Mouse (Mus musculus) NIH3T3 (cell line): ENCODE measurements around the gene Kcng1.

ENCODE experiments used
- DNase-seq: peaks from one replicate; pipeline ENCODE4 v3.0.0-alpha.2; 2012; ENCODE audit warnings: low read depth

Gene Kcng1

GRCm38 (mm10) chr2:168260124-168260523, 21.4 kb downstream of the Kcng1 start:
- DNase-seq = no peak

GRCm38 (mm10) chr2:168259046-168259445, 22.5 kb downstream of the Kcng1 start:
- no peak for DNase-seq

- DNase-seq = no peak
Measured at GRCm38 (mm10) chr2:168257188-168257587, 24.3 kb downstream of the Kcng1 start.

GRCm38 (mm10) chr2:168256506-168256905, 25.0 kb downstream of the Kcng1 start:
- no peak for DNase-seq

GRCm38 (mm10) chr2:168253822-168254221, 27.7 kb downstream of the Kcng1 start:
- no peak for DNase-seq

GRCm38 (mm10) chr2:168252639-168253292, 28.8 kb downstream of the Kcng1 start:
- peak; percentile 38 for DNase-seq

- peak; percentile 90 for DNase-seq
Measured at GRCm38 (mm10) chr2:168250270-168250669, 31.3 kb downstream of the Kcng1 start.

- peak; percentile 60 for DNase-seq
Measured at GRCm38 (mm10) chr2:168248856-168249245, 32.7 kb downstream of the Kcng1 start.

- no peak for DNase-seq
Measured at GRCm38 (mm10) chr2:168248167-168248855, 33.2 kb downstream of the Kcng1 start.

GRCm38 (mm10) chr2:168245571-168245970, 36.0 kb downstream of the Kcng1 start:
- no peak for DNase-seq

GRCm38 (mm10) chr2:168243278-168243677, 38.3 kb downstream of the Kcng1 start:
- no peak for DNase-seq

GRCm38 (mm10) chr2:168242841-168243240, 38.7 kb downstream of the Kcng1 start:
- DNase-seq = no peak

GRCm38 (mm10) chr2:168238335-168238734, 43.2 kb downstream of the Kcng1 start:
- no peak for DNase-seq

- DNase-seq = no peak
Measured at GRCm38 (mm10) chr2:168233286-168233685, 48.2 kb downstream of the Kcng1 start.

- DNase-seq = no peak
Measured at GRCm38 (mm10) chr2:168231471-168231829, 50.1 kb downstream of the Kcng1 start.

- no peak for DNase-seq
Measured at GRCm38 (mm10) chr2:168230773-168231470, 50.6 kb downstream of the Kcng1 start.

- peak; percentile 87 for DNase-seq
Measured at GRCm38 (mm10) chr2:168230026-168230728, 51.4 kb downstream of the Kcng1 start, which contains the start of the genes Gm20716, Dpm1 and Mocs3. Gene Gm20716 (minus strand): TSS chr2:168230364. Gene Dpm1 (minus strand): TSS chr2:168230591. Gene Mocs3 (plus strand): TSS chr2:168230622.

GRCm38 (mm10) chr2:168229116-168230025, 52.2 kb downstream of the Kcng1 start:
- peak; percentile 68 for DNase-seq

GRCm38 (mm10) chr2:168223326-168223725, 58.2 kb downstream of the Kcng1 start:
- DNase-seq = no peak

- no peak for DNase-seq
Measured at GRCm38 (mm10) chr2:168213788-168214397, 67.6 kb downstream of the Kcng1 start.
